Mouse (Mus musculus) layer of hippocampus, adult 8-10 months (tissue): Measurements from ENCODE around the gene Osbp2. TPM values are rescaled to one million over a fixed set of nuclear protein-coding genes. Genes with fewer than 3 reads are reported as not detected.

Experiments
- DNase-seq, 2 experiments: peaks; one replicate each; pipeline ENCODE4 v3.0.0; 2022; ENCODE audit warnings: low spot score in 2 of 2
- total RNA-seq, 4 experiments: library from RNA; stranded (reverse); gene quantifications; 2 replicates each; pipeline ENCODE4 v1.2.4; 2022

The Osbp2 gene
- total RNA-seq, 4 experiments from 2014 or later, result 63.6 to 77.0 (median 69.9) TPM

DNA sequence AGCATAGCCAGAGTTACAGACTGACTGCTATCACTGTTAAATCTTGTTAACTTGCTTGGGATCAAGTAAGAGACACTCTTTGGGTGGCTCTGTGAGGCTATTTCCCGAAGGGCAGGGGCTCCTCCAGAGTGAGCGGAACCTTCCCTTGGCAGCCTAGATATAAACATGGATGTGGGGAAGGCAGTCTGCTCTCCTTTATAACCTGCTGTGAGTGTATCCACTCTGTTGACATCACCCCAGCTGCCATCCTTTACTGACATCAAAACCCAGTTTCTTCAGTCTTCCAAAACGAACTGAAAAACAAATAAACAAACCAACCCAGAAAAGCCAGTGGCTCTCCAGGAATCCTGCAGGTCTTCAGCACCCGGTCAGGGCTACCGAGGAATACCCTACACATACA is 39.6 kb downstream of the Osbp2 start:
- DNase-seq, result no peak

DNA sequence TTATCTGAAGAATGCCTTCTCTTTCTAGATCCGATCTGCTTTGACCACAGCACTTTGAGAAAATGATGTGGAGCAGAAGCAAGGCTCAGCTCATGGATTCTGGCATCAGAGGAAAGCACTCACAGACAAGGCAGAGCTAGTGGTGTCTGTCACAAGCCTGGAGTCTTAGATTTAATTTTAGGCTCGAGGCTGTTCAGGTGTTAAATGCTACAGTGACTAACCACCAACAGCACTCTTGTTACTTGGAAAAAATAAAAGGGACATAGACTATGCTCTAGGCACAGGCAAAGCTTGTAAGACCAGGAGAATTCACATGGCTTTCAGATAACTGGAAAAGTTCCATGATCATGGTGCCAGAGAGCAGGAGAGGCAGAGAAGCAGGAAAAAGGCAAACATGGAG is 40.3 kb downstream of the Osbp2 start:
- no peak for DNase-seq

DNA sequence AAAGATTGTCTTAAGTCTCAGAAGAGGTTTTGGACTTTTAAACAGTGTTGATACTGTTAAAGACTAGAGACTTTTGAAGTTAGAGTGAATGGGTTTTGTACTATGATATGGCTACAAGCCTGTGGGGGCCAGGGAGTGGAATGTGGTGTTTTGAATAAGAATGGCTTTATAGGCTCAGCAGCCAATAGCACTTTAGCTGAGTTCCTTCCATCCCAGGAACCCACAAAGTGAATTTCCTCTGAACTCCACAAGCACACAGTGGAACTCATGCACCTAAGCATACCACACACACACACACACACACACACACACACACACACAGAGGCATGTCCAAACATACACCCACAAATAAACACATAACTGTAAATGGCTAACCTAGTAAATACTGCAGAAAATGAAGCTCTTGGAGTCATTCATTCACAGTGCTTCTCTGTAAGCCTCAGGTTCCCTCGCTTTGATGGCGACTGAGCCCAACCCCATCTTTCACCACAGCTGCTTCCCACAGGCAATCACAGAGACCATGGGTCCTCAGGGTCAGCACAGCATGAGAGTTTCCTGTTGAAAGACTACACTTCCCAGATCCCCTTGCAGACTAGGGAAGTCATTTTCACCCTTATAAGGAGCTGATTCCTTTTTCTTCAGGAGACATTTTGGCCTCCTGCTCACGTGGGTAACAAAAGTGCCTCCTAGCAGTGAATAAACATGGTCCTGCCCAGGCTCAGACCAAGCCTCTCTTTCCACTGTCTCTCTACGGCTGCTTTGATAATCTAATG is 45.5 kb downstream of the Osbp2 start:
- no peak for DNase-seq

DNA sequence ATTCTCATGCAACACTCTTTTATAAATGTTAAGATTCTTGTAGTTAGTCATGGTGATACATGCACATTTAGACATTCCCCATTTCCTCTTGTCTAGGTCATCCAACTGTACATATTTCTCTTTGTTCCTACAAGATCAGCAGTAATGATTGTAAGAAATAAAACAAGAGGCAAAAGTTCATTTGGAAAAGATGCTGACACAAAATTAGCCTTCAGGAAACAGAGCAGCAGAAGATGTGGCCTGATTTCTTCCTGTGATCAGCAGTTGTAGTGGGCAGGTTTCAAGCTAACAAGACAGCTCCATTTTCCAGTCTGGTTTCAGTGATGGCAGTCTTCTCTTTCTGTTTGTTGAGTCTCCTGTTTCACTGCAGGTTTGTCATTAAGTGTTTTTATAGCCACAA is 47.8 kb downstream of the Osbp2 start:
- DNase-seq, result no peak

- no peak for DNase-seq
Measured at GRCm38 (mm10) chr11:3813340-3813739, 50.4 kb downstream of the Osbp2 start.

GRCm38 (mm10) chr11:3808162-3808561 is 55.5 kb downstream of the Osbp2 start:
- DNase-seq, result no peak

- peak in 1 of 2 experiments; percentile 42 for DNase-seq
Measured at GRCm38 (mm10) chr11:3805362-3805761, 58.3 kb downstream of the Osbp2 start.

DNA sequence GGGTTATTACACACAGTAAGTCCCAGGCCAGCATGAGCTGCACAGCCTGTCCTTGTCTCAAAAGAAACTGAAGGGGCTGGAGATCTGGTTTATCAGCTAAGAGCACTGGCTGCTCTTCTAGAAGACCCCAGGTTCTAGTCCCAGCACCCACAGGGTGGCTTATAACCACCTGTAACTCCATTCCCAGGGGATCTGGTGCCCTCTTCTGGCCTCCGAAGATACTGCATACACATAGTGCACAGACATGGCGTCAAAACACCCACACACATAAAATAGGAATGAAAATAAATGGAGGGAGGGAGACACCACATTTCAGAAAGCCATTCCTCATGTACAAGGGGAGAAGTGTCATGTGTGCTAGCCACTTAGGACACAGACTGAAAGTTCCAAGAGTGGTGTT is 59.1 kb downstream of the Osbp2 start:
- no peak for DNase-seq

GRCm38 (mm10) chr11:3802057-3802456 is 61.6 kb downstream of the Osbp2 start:
- no peak for DNase-seq

- DNase-seq, result peak; percentile 41 to 49
Measured at GRCm38 (mm10) chr11:3797631-3798215, 66.0 kb downstream of the Osbp2 start.

- no peak for DNase-seq
Measured at GRCm38 (mm10) chr11:3790736-3791135, 73.0 kb downstream of the Osbp2 start.

DNA sequence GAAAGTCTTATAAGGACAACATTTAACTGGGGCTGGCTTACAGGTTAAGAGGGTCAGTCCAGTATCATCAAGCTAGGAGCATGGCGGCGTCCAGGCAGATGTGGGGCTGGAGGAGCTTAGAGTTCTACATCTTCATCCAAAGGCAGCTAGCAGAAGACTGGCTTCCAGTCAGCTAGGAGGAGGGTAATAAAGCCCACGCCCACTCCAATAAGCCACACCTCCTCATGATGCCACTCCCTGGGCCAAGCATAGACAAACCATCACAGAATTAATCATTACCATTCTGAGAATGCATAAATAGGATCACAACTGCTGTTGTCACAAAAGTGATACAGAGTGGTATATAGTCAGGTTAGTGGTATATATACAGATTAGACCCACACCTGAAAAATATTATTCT is 73.8 kb downstream of the Osbp2 start:
- no peak for DNase-seq

GRCm38 (mm10) chr11:3786564-3786963 is 77.1 kb downstream of the Osbp2 start:
- peak; percentile 73 to 92 for DNase-seq

DNA sequence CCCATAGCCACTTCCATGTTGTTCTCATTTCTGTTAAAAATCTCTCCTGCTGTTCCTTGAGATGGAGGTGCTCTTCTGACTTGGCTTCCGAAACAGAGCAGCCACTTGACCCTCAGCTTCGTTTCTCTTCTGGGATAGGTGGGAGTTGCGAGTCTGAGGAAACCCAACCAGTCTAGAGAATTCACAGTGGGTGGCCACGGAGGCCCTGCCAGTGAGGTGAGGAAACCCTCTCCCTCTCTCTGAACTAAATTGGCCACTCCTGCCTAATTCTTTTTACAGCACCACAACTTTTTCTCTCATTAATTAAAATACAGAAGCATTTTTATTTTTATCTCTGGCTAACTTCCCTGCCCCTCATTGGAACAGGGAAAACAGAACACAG is 88.4 kb downstream of the Osbp2 start:
- no peak for DNase-seq

GRCm38 (mm10) chr11:3774463-3775262 is 89.0 kb downstream of the Osbp2 start:
- no peak for DNase-seq

GRCm38 (mm10) chr11:3773782-3774462 is 89.8 kb downstream of the Osbp2 start:
- DNase-seq, result no peak

DNA sequence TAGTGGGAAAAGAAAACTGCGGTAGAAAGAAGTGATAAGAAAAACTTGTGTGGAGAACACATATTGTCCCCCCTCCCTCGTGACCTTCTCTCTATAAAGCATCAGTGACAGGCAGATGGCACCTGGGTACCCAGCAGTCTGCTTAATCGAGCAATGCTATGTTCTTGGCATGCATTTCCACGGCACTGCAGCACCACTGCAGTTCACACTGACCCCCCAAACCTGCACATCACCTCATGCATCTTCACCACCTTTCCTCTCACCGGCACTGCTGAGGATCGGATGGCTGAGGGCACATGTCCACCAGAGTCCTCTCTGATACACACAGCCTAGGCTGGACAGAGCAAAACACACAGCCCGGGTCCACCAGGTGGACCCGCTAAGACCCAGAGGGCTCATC is 90.6 kb downstream of the Osbp2 start:
- DNase-seq, result no peak

DNA sequence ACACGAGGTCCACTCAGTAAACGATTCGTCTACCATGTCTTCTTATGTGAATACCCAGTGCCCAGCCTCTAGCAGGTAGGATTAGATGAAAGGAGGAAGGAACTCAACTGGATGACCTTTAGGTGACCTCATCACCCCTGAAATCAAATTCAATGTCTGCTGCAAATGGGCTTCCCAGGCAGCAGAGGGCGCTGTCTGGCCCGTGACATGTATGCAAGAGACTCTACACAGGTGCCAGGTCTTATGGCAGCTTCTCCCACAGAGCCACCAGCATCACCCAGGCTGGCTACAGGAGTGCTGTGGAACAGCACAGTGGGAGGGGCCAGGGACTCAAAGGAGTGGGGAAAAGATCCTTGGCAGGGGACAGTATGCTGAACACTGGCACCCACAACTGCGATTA is 92.4 kb downstream of the Osbp2 start:
- DNase-seq, result no peak

DNA sequence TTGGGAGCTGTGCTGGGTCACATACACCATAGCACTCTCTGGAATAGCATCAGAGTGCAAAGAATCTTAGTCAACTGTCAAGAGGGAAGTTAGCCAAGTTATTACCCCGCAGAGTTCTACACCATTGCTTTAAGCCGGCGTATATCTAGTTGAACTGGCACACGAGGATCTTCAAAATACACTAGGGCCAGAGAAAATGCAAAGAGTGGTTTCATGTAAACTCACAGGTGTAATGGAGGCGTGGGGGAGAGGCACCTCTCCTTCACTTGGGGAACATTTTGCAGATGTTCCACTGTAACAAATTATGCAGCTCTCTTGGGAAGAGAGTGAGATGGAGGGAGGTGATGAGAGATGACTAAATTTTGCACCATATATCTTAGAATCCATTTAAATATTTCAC is 95.9 kb downstream of the Osbp2 start:
- no peak for DNase-seq

DNA sequence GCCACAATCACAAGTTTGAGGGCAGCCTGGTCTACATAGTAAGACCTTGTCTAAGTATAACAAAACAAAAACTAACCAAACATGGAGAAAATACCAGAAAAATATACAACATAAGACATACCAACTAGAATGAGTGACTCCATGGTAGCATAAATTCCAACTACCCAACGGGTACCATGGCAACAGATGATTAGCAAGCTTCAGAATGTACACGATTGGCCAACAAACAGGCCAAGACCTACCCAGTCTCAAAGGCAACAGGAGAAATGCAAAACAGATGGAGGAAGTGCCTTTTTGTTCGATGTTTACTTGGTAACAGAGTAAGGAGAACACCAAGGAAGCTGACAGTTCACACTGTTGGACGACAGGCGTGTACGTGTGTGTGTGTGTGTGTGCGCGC is 96.7 kb downstream of the Osbp2 start:
- no peak for DNase-seq

GRCm38 (mm10) chr11:3764352-3764751 is 99.4 kb downstream of the Osbp2 start:
- no peak for DNase-seq
